Mouse (Mus musculus) cortical plate, adult 2 months (tissue): Measurements from ENCODE around the gene Rilp.

Experiments
- CTCF ChIP-seq: fragments of 200-500 bp; IDR thresholded peaks from 2 replicates; pipeline ENCODE4 v1.5.1; 2011; ENCODE audit warnings: mild to moderate bottlenecking, control low read depth, low read length; ENCODE audit not compliant: insufficient read depth; ENCODE audit errors: extremely low read depth
- POLR2A ChIP-seq: fragments of 200-500 bp; IDR thresholded peaks from 2 replicates; pipeline ENCODE4 v1.6.1; 2011; ENCODE audit warnings: mild to moderate bottlenecking, low read length, control low read depth; ENCODE audit not compliant: insufficient read depth; ENCODE audit errors: extremely low read depth

GRCm38 (mm10) chr11:75465051-75465450 lies 44.8 kb upstream of the Rilp start:
- no peak for TF ChIP-seq CTCF
- no peak for TF ChIP-seq POLR2A
